Mouse (Mus musculus): ENCODE measurements around the gene Pus3. TPM values are rescaled to one million over a fixed set of nuclear protein-coding genes. Genes with fewer than 3 reads are reported as not detected.

Gene Pus3
- total and polyA plus RNA-seq, 2 experiments, result 1.3 to 5.3 TPM

DNA sequence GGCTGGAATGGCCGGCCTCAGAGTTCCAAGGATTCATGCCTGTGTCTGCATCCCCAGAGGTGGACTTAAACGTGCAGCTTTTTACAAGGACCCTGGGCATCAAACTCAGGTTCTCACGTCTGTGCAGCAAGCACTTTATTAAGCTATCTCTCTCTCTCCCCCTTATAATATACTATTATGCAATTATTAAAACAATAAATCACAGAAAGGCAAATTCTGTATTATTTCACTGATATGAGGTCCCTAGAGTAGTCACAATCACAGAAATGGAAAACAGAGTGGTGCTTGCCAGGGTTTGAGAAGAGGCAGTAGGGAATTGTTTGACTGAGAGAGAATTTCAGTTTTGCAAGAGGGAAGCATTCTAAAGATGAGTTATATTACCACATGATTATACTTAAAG lies 29.3 kb upstream of the Pus3 start:
- Histone ChIP-seq H3K9ac (ENCODE audit: low read depth, low read length) (no peak overlapping the region), H3K4me3 (ENCODE audit: insufficient read depth, low read depth, low read length) (no peak overlapping the region), H3K36me3 (ENCODE audit: control insufficient read depth, insufficient read depth, low read length) (no peaks in the 10 kb centered on the region), H3K27me3 (ENCODE audit: control insufficient read depth, insufficient read depth, low read length) (no peaks in the 10 kb centered on the region), H3K27ac (replicated peaks; ENCODE audit: insufficient read depth, low read depth, low read length) (no peak overlapping the region), H3K4me1 (ENCODE audit: control insufficient read depth, insufficient read depth, low read length) (no peaks in the 10 kb centered on the region), H3K79me2 (ENCODE audit: control insufficient read depth, insufficient read depth, low read length) (no peaks in the 10 kb centered on the region)
- TF ChIP-seq CTCF (IDR thresholded peaks at IDR 0.05; ENCODE audit: low read depth, low read length), result no peak
- no peak for TF ChIP-seq POLR2A (IDR thresholded peaks at IDR 0.05; ENCODE audit: extremely low read depth, insufficient read depth, low read length)
- DNase-seq (ENCODE audit: extremely low read depth, low read depth, low spot score), result no peak
- 74% methylated on average over 3 of the region's 3 CpGs for WGBS

DNA sequence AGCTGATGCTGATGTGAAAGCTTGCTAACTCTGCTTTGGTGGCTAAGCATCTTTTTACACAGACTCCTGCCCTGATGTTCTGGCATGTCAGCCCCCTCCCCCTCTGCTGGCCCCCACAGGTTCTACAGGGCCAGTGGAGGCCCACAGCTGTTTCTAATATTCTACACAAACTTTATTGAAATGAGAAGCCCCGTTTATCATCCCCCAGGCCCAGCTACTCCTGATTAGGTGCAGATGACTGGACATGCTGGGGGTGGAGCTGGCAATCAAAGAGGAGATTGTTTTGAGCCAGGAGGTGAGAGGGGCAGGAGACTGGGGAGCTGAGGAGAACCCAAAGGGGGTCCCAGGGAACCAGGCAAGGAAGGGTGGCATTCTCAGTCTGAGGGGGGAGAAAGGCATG lies 28.6 kb upstream of the Pus3 start:
- H3K4me1 ChIP-seq (ENCODE audit: control insufficient read depth, insufficient read depth, low read length), result no peaks in the 10 kb centered on the region
- no peak for DNase-seq (ENCODE audit: extremely low read depth, low read depth, low spot score)
- H3K79me2 ChIP-seq (ENCODE audit: control insufficient read depth, insufficient read depth, low read length), result no peaks in the 10 kb centered on the region
- no peak overlapping the region for H3K27ac ChIP-seq (replicated peaks; ENCODE audit: insufficient read depth, low read depth, low read length)
- no peak overlapping the region for H3K4me3 ChIP-seq (ENCODE audit: insufficient read depth, low read depth, low read length)
- no peaks in the 10 kb centered on the region for H3K36me3 ChIP-seq (ENCODE audit: control insufficient read depth, insufficient read depth, low read length)
- 38% methylated on average over 1 of the region's 1 CpGs for WGBS
- no peak overlapping the region for H3K9ac ChIP-seq (ENCODE audit: low read depth, low read length)
- TF ChIP-seq POLR2A (IDR thresholded peaks at IDR 0.05; ENCODE audit: extremely low read depth, insufficient read depth, low read length), result no peak
- TF ChIP-seq CTCF (IDR thresholded peaks at IDR 0.05; ENCODE audit: low read depth, low read length), result no peak
- no peaks in the 10 kb centered on the region for H3K27me3 ChIP-seq (ENCODE audit: control insufficient read depth, insufficient read depth, low read length)

- Histone ChIP-seq H3K4me3 (ENCODE audit: insufficient read depth, low read depth, low read length) (no peak overlapping the region), H3K27ac (replicated peaks; ENCODE audit: insufficient read depth, low read depth, low read length) (no peak overlapping the region), H3K4me1 (ENCODE audit: control insufficient read depth, insufficient read depth, low read length) (no peaks in the 10 kb centered on the region), H3K27me3 (ENCODE audit: control insufficient read depth, insufficient read depth, low read length) (no peaks in the 10 kb centered on the region), H3K79me2 (ENCODE audit: control insufficient read depth, insufficient read depth, low read length) (no peaks in the 10 kb centered on the region), H3K9ac (ENCODE audit: low read depth, low read length) (no peak overlapping the region), H3K36me3 (ENCODE audit: control insufficient read depth, insufficient read depth, low read length) (no peaks in the 10 kb centered on the region)
- DNase-seq (ENCODE audit: extremely low read depth, low read depth, low spot score), result no peak
- TF ChIP-seq CTCF (IDR thresholded peaks at IDR 0.05; ENCODE audit: low read depth, low read length), result no peak
- TF ChIP-seq POLR2A (IDR thresholded peaks at IDR 0.05; ENCODE audit: extremely low read depth, insufficient read depth, low read length), result no peak
- WGBS, result 82% methylated on average over 9 of the region's 9 CpGs
Measured at GRCm38 (mm10) chr9:35533266-35533665, 25.1 kb upstream of the Pus3 start.

- Histone ChIP-seq H3K27me3 (ENCODE audit: control insufficient read depth, insufficient read depth, low read length) (no peaks in the 10 kb centered on the region), H3K27ac (replicated peaks; ENCODE audit: insufficient read depth, low read depth, low read length) (no peak overlapping the region), H3K9ac (ENCODE audit: low read depth, low read length) (no peak overlapping the region), H3K4me3 (ENCODE audit: insufficient read depth, low read depth, low read length) (no peak overlapping the region), H3K79me2 (ENCODE audit: control insufficient read depth, insufficient read depth, low read length) (no peaks in the 10 kb centered on the region), H3K36me3 (ENCODE audit: control insufficient read depth, insufficient read depth, low read length) (no peaks in the 10 kb centered on the region), H3K4me1 (ENCODE audit: control insufficient read depth, insufficient read depth, low read length) (no peaks in the 10 kb centered on the region)
- TF ChIP-seq CTCF (IDR thresholded peaks at IDR 0.05; ENCODE audit: low read depth, low read length) (peak; percentile 71), POLR2A (IDR thresholded peaks at IDR 0.05; ENCODE audit: extremely low read depth, insufficient read depth, low read length) (no peak)
- 11% methylated on average over 2 of the region's 2 CpGs for WGBS
- no peak for DNase-seq (ENCODE audit: extremely low read depth, low read depth, low spot score)
Measured at GRCm38 (mm10) chr9:35535110-35535509, 23.3 kb upstream of the Pus3 start.

DNA sequence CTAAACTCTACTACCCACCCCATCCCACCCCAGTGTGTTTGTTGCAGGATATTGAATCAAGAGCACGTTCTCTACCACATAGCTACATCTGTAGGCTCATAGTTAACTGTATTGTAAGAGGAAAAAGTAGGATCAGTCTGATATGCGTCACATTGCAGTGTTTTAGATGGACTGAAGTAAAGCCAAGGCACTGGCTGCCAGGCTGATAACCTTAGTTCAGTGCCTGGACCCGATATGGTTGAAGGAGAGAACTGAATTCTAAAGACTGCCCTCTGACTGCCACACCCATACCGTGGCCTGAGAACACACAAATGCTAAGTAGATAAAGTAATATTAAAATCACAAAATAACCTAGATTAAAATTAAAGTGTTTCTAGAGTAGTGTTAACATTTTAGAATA lies 22.5 kb upstream of the Pus3 start:
- 65% methylated on average over 4 of the region's 4 CpGs for WGBS
- Histone ChIP-seq H3K9ac (ENCODE audit: low read depth, low read length) (no peak overlapping the region), H3K27ac (replicated peaks; ENCODE audit: insufficient read depth, low read depth, low read length) (no peak overlapping the region), H3K79me2 (ENCODE audit: control insufficient read depth, insufficient read depth, low read length) (no peaks in the 10 kb centered on the region), H3K36me3 (ENCODE audit: control insufficient read depth, insufficient read depth, low read length) (no peaks in the 10 kb centered on the region), H3K4me1 (ENCODE audit: control insufficient read depth, insufficient read depth, low read length) (no peaks in the 10 kb centered on the region), H3K27me3 (ENCODE audit: control insufficient read depth, insufficient read depth, low read length) (no peaks in the 10 kb centered on the region), H3K4me3 (ENCODE audit: insufficient read depth, low read depth, low read length) (no peak overlapping the region)
- TF ChIP-seq CTCF (IDR thresholded peaks at IDR 0.05; ENCODE audit: low read depth, low read length) (no peak), POLR2A (IDR thresholded peaks at IDR 0.05; ENCODE audit: extremely low read depth, insufficient read depth, low read length) (no peak)
- DNase-seq (ENCODE audit: extremely low read depth, low read depth, low spot score), result no peak

DNA sequence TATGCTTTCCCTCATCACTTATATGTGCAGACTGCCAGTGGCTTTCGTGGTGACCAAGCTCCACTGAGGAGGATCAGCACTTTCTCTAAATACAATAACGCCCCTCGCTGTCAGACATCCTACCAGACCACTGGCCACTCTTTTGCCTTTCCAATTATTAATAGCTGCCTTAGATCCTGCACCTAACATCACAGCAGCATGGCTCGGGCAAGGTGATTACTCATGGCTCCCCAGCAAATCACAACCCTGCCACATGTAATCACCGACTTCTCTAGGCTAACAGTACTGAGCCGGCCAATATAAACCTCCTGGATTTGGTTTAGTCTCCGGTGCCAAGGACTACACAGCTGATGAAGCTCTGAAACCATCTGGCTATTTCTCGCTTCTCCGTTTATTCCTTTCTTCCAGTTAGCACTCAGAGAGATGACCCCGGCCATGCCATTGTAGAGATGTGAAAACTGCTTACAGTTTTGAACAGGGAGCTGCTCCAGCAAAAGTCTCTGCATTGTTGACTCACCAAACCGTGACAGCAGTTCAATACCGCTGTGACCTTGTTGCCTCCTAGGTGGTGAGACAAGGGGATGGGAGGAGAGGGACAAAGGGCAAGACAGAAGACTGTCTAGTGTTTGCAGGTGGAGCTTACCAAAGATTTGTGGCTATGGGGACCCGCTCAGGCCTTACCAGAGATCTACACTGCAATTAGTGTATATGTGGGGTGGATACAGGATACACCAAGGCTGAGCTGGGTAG lies 19.2 kb upstream of the Pus3 start:
- WGBS, result 60% methylated on average over 13 of the region's 13 CpGs
- no peaks in the 10 kb centered on the region for H3K36me3 ChIP-seq (ENCODE audit: control insufficient read depth, insufficient read depth, low read length)

More for the DNA sequence above, 19.2 kb upstream of the Pus3 start:
- Histone ChIP-seq H3K9ac (ENCODE audit: low read depth, low read length) (no peak overlapping the region), H3K79me2 (ENCODE audit: control insufficient read depth, insufficient read depth, low read length) (no peaks in the 10 kb centered on the region), H3K4me3 (ENCODE audit: insufficient read depth, low read depth, low read length) (no peak overlapping the region), H3K27ac (replicated peaks; ENCODE audit: insufficient read depth, low read depth, low read length) (no peak overlapping the region), H3K4me1 (ENCODE audit: control insufficient read depth, insufficient read depth, low read length) (no peaks in the 10 kb centered on the region), H3K27me3 (ENCODE audit: control insufficient read depth, insufficient read depth, low read length) (no peaks in the 10 kb centered on the region)
- TF ChIP-seq CTCF (IDR thresholded peaks at IDR 0.05; ENCODE audit: low read depth, low read length) (no peak), POLR2A (IDR thresholded peaks at IDR 0.05; ENCODE audit: extremely low read depth, insufficient read depth, low read length) (no peak)
- no peak for DNase-seq (ENCODE audit: extremely low read depth, low read depth, low spot score)

Data from liver, adult 2 months (tissue).